Mouse (Mus musculus): ENCODE results near the gene Bphl.

Bphl gene

DNA sequence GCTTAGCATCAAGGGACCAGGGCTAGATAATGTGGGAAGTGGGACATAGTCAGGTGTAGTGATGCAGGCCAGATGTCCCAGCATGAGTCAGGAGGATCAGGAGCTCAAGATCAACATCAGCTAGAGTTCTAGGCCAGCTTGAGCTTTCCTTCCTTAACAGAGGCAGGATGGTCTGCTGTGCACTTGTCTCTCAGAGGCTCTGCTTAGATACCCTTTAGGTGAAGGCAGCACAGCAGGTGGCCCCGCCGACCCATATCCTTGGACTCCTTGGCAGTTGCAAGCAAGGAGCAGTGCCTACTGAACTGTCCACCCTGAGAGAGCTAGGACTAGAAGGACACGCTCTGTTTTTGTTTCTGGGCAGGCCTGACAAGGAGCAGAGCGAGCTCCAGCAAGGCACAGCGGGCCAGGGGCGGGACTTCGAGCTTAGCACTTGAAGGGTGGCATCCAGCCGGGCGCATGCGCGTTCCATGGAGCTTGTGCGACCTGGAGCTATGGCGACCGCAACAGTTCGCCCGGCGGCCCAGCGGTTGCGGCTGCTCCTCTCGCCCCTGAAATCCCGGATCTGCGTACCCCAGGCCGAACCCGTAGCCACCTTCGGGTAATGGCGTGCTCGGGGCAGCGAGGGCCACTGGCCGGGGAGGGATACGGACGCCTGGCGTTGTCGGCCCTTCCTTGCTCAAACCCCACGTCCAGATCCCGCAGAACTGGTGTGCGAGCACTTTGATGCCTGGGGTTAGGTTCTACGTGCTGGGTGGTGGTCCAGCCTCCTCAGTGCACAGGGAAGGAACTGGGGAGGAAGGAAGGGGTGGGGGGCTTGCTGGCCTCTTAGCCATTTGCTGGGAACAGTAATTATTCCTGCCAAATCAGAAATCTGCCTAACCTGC is at the start of gene Bphl:
Gene Bphl (plus strand): TSS at position 426 of the 884 bp plus-strand sequence.
- peak; percentile 77 to 93 for DNase-seq (ENCODE audit: low spot score in 2 of 2)

- DNase-seq (ENCODE audit: low spot score in 2 of 2), result no peak
These were observed 47.8 kb upstream of the Bphl start for GRCm38 (mm10) chr13:33989625-33990024.

- DNase-seq (ENCODE audit: low spot score in 2 of 2), result peak; percentile 44 to 77
These were observed 42.2 kb upstream of the Bphl start for GRCm38 (mm10) chr13:33995197-33995596.

- DNase-seq (ENCODE audit: low spot score in 2 of 2), result peak; percentile 91 to 95
These were observed 35.1 kb upstream of the Bphl start, which contains the start of the genes Ripk1 and Serpinb6a for GRCm38 (mm10) chr13:34002058-34003006. Gene Ripk1 (plus strand): TSS chr13:34002363. Gene Serpinb6a (minus strand): TSS chr13:34002794.

- peak in 1 of 2 experiments; percentile 24 for DNase-seq (ENCODE audit: low spot score in 2 of 2)
These were observed 34.3 kb upstream of the Bphl start for GRCm38 (mm10) chr13:34003058-34003457.

DNA sequence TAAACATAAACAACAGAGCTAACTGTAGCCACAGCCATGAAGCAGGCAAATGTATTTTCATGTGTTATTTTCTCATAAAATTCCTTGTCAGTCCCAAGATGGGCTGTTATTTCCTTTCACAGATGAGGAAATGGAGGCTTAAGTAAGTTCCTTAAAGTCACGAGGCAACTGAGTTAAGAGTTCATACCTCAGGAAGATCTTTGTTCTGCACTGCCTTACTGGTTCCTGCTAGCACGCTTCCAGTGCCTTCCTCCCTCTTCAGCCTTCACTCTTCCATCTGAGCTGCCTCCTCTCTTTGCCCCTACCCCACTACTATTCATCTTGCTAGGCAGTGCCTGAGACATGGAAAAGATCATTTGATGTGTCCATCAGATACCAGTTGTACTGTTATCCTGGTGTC is 30.2 kb upstream of the Bphl start:
- DNase-seq (ENCODE audit: low spot score in 2 of 2), result no peak

DNA sequence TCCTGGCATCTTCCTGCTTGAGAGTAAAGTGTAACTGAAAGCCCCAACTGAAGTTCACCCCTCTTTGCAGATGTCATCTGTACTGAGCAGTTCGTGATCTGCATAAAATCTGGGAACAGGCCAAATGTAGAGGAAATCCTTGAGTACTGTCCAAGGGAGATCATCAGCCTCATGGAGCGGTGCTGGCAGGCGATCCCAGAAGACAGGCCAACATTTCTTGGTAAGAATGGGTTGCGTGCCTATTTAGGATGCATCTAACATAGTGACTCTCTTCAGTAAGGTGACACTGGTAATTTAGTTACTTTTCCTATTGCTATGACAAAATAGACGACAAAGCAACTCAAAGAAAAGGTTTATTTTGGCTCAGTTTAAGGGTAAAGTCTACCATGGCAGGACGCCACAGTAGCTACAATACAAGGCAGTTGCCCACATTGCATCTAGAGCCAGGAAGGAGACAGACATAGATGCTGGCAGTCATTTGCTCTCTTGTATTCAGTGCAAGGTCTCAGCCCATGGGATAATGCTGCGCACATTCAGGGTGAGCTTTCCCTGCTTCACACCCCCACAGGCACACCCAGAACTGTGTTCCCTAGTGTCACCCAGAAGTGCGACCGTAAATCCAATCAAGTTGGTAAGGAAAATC is 20.3 kb upstream of the Bphl start:
- no peak for DNase-seq (ENCODE audit: low spot score in 2 of 2)

DNA sequence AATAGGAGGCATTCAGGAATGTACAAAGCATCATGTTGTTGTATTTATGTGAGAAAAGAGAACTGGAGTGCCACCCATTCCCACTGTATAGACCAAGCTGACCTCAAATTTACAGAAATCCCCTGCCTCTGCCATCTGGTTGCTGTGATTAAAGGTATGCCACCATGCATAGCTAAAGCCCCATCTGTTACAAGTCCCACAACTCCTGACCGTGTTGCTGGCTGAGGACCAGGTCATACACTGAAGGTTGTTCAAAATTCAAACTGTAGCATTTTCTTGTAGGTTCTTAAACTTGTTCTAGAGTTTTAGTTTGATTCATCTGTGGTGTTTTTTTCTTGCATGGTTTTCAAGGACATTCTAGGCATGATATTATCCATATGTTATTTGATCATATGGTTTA is 18.9 kb upstream of the Bphl start:
- no peak for DNase-seq (ENCODE audit: low spot score in 2 of 2)

GRCm38 (mm10) chr13:34021998-34022397 is 15.4 kb upstream of the Bphl start:
- DNase-seq (ENCODE audit: low spot score in 2 of 2), result no peak

GRCm38 (mm10) chr13:34032041-34032440 is 5.4 kb upstream of the Bphl start:
- DNase-seq (ENCODE audit: low spot score in 2 of 2), result no peak

DNA sequence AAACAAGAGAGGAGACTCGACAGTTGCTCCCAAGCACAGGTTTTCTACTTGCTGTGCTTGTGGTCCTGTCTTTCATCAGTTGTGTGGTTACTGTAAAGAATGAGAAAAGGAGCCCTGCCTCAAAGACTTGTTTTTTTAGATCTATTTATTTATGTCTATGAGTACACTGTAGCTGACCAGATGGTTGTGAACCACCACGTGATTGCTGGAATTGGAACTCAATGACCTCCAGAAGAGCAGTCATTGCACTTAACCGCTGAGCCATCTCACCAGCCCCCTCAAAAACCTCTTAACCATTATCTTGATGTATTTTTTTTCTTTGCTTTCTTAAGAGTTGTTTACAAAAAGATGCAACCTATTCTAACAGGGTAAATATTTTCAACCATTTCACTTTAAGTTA is 2.0 kb upstream of the Bphl start:
- DNase-seq (ENCODE audit: low spot score in 2 of 2), result no peak

DNA sequence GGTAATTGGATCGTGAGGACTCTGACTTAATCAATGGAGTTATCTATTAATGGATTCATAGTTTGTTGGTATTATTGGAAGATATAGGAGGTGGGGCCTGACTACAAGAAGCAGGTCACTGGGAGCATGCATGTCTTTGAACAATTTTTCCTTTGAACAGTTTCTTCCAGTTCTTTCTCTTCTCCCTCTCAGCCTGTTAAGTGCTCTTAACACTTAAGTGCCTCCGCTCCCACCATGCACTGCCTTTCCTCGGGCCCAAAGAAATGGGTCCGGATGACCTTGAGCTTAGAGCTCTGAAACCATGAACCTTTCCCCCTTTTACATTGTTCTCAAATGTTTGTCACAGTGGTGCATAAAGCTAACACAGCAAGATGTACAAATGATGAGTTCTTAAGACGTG is 671 bp upstream of the Bphl start:
- no peak for DNase-seq (ENCODE audit: low spot score in 2 of 2)

GRCm38 (mm10) chr13:34038056-34038432 is 647 bp downstream of the Bphl start:
- peak in 1 of 2 experiments; percentile 17 for DNase-seq (ENCODE audit: low spot score in 2 of 2)

GRCm38 (mm10) chr13:34038901-34039341 is 1.5 kb downstream of the Bphl start:
- no peak for DNase-seq (ENCODE audit: low spot score in 2 of 2)

GRCm38 (mm10) chr13:34040091-34040490 is 2.7 kb downstream of the Bphl start:
- DNase-seq (ENCODE audit: low spot score in 2 of 2), result no peak

DNA sequence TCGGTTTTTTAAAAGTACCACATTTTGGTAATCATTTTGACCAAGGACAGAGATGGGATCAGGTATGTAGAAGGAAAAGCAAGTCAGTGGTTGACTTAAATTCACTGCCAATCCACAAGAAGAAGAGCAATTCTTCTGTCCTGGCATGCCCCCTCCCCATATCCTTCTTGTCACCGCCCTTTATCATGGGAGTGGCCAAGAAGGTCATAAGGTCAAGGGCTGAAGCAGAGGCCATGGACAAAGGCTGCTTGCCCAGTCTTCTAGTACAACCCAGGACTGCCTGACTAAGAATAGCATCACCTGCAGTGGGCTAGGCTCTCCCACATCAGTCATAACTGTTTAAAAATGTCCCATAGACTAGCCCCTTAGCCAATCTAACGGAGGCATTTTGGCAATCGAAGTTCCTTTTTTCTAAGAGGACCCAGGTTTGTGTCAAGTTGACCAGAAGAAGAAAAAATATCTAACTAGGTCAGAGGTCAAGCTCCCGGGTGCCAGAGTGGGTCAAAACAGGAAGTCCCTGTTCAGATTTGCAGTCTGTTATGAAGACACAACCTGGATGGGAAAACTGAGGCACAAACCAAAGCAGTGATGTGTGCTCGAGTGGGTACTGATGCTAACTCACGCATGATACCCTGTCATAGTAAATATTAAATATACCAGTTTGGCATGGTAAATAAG is 6.5 kb downstream of the Bphl start:
- no peak for DNase-seq (ENCODE audit: low spot score in 2 of 2)

DNA sequence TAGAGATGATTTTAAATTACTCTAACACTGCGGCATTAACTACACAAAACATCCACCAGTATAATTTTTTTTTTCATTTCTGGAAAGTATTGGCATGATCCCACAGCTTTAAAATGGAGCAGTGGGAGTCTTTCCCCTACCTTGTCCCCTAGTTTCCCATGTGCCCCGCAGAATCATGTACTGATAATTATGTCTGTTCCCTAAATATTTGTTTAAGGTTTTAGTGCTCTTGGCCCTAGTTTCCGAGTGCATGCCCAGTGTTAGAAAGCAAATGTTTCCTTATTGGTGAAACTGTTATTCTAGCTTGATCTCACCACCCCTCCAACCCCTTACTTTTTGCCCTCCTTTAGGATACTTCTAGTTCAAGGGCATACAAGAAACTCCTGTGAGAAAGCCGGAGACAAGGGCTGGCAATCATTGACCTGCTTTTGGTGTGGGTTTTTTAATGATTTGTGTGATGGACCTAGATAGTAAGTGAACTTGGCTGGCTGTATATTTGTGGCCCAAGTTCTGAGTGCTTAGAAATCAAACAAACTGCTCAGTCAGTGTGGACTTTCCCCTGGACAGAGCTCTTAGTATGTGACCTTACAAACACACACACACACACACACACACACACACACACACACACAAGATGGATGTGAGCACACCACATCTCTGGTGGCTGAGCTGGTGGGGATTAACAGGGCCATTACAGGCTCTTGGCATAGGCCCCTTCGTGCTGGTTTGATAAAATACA is 8.3 kb downstream of the Bphl start:
- DNase-seq (ENCODE audit: low spot score in 2 of 2), result no peak

- DNase-seq (ENCODE audit: low spot score in 2 of 2), result peak; percentile 26 to 70
These were observed 9.1 kb downstream of the Bphl start for GRCm38 (mm10) chr13:34046421-34047012.

DNA sequence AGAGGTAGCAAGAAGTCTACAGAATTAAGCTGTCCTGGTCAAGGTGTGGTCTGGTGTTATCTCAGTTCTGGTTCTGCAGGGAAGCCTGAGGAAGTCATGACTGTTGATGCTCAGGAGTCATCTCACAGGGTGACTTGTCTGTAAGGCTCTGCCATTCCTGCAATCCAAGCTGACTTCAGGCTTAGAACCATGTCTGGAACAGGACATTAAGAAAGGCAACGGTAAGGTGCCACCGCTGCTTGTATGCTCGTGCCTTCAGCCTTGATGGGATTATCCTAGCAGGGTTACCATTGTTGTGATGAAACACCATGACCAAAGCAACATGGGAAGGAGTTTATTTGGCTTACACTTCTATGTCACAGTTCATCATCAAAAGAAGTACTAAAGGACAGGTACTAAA is 10.1 kb downstream of the Bphl start:
- no peak for DNase-seq (ENCODE audit: low spot score in 2 of 2)

GRCm38 (mm10) chr13:34050479-34050878 is 13.1 kb downstream of the Bphl start:
- DNase-seq (ENCODE audit: low spot score in 2 of 2), result no peak
